Mouse (Mus musculus): ENCODE measurements at regions not wholly inside any gene's neighbourhood (a gene's known extent, or its start where the extent isn't known, plus 50 kb on each side); places are given as distances from the start of the nearest gene placed in this dataset.

- peak; percentile 32 to 42 for DNase-seq
Measured at GRCm38 (mm10) chr13:59314419-59314818, 270.6 kb downstream of the Agtpbp1 start.

GRCm38 (mm10) chr13:59313725-59314330, 271.2 kb downstream of the Agtpbp1 start:
- no peak for DNase-seq

GRCm38 (mm10) chr13:59292905-59293304, 292.1 kb downstream of the Agtpbp1 start:
- DNase-seq = no peak

GRCm38 (mm10) chr13:59289127-59289526, 295.9 kb downstream of the Agtpbp1 start:
- no peak for DNase-seq

- DNase-seq = no peak
Measured at GRCm38 (mm10) chr13:59281199-59281598, 303.8 kb downstream of the Agtpbp1 start.

GRCm38 (mm10) chr13:59279136-59279535, 305.9 kb downstream of the Agtpbp1 start:
- no peak for DNase-seq

GRCm38 (mm10) chr13:59271661-59272060, 313.4 kb downstream of the Agtpbp1 start:
- no peak for DNase-seq

GRCm38 (mm10) chr13:59266854-59267253, 318.2 kb downstream of the Agtpbp1 start:
- DNase-seq = no peak

GRCm38 (mm10) chr13:59264126-59264525, 320.9 kb downstream of the Agtpbp1 start:
- DNase-seq = no peak

GRCm38 (mm10) chr13:59261924-59262323, 323.1 kb downstream of the Agtpbp1 start:
- no peak for DNase-seq

GRCm38 (mm10) chr13:59255798-59256435, 329.1 kb downstream of the Agtpbp1 start:
- DNase-seq = no peak

GRCm38 (mm10) chr13:59253667-59254558, 331.1 kb downstream of the Agtpbp1 start:
- no peak for DNase-seq

- peak; percentile 35 to 42 for DNase-seq
Measured at GRCm38 (mm10) chr13:59251252-59252006, 333.6 kb downstream of the Agtpbp1 start.

- DNase-seq = no peak
Measured at GRCm38 (mm10) chr13:59248411-59248810, 336.6 kb downstream of the Agtpbp1 start.

- DNase-seq = no peak
Measured at GRCm38 (mm10) chr13:59246984-59247537, 338.0 kb downstream of the Agtpbp1 start.

GRCm38 (mm10) chr13:59246070-59246469, 339.0 kb downstream of the Agtpbp1 start:
- DNase-seq = no peak

- no peak for DNase-seq
Measured at GRCm38 (mm10) chr13:59244622-59245021, 340.4 kb downstream of the Agtpbp1 start.

- no peak for DNase-seq
Measured at GRCm38 (mm10) chr13:59242671-59243070, 342.4 kb downstream of the Agtpbp1 start.

- no peak for DNase-seq
Measured at GRCm38 (mm10) chr13:59238696-59239095, 346.3 kb downstream of the Agtpbp1 start.

- peak; percentile 9 to 20 for DNase-seq
Measured at GRCm38 (mm10) chr13:59235836-59236235, 349.2 kb downstream of the Agtpbp1 start.

- DNase-seq = no peak
Measured at GRCm38 (mm10) chr13:59229111-59229541, 355.9 kb downstream of the Agtpbp1 start.

GRCm38 (mm10) chr13:59228059-59228830, 356.8 kb downstream of the Agtpbp1 start:
- peak in 1 of 2 experiments; percentile 13 for DNase-seq

Data from cerebellum, postnatal 36 days (tissue).